Mouse (Mus musculus) stomach, postnatal 0 days (tissue): ENCODE measurements at regions not wholly inside any gene's neighbourhood (a gene's known extent, or its start where the extent isn't known, plus 50 kb on each side); places are given as distances from the start of the nearest gene placed in this dataset.

Experiments used
- ATAC-seq: fragments of 200-750 bp; cut with Nextera tagmentation; 2 replicates; pipeline ENCODE4 v1.8.0; 2017; ENCODE audit not compliant: low FRiP score, low TSS enrichment
- DNase-seq: peaks from one replicate; pipeline ENCODE4 v3.0.0-alpha.2; 2016; ENCODE audit warnings: low spot score
- H3K27ac ChIP-seq: fragments of 300-500 bp; sonication (generic); replicated peaks from 2 replicates; pipeline ENCODE4 v1.5.1; 2014; ENCODE audit warnings: mild to moderate bottlenecking, control low read depth
- H3K27me3 ChIP-seq: fragments of 300-500 bp; sonication (generic); 2 replicates; pipeline ENCODE4 v1.6.1; 2014; ENCODE audit warnings: low read length; ENCODE audit not compliant: control insufficient read depth, insufficient read depth
- H3K36me3 ChIP-seq: fragments of 300-500 bp; sonication (generic); 2 replicates; pipeline ENCODE4 v1.6.1; 2014; ENCODE audit warnings: low read length, mixed read lengths; ENCODE audit not compliant: control insufficient read depth, insufficient read depth
- H3K4me1 ChIP-seq: fragments of 300-500 bp; sonication (generic); replicated peaks from 2 replicates; pipeline ENCODE4 v1.6.1; 2014; ENCODE audit warnings: antibody characterized with exemption; ENCODE audit not compliant: control insufficient read depth, insufficient read depth
- H3K4me2 ChIP-seq: fragments of 300-500 bp; sonication (generic); replicated peaks from 2 replicates; pipeline ENCODE4 v1.6.1; 2014; ENCODE audit warnings: low read depth, mild to moderate bottlenecking, control low read depth, moderate library complexity
- H3K4me3 ChIP-seq: fragments of 300-500 bp; sonication (generic); 2 replicates; pipeline ENCODE4 v1.5.1; 2014; ENCODE audit warnings: low read depth, low read length, control low read depth
- H3K9ac ChIP-seq: fragments of 300-500 bp; sonication (generic); 2 replicates; pipeline ENCODE4 v1.6.1; 2014; ENCODE audit warnings: mild to moderate bottlenecking, low read length, control low read depth, mixed read lengths
- H3K9me3 ChIP-seq: fragments of 300-500 bp; sonication (generic); 2 replicates; pipeline ENCODE4 v1.6.1; 2016; ENCODE audit warnings: low read length; ENCODE audit not compliant: control insufficient read depth
- CTCF ChIP-seq: IDR thresholded peaks from 2 replicates; pipeline ENCODE4 v1.5.1; 2016; ENCODE audit warnings: antibody characterized with exemption, low read depth, mild to moderate bottlenecking, moderate library complexity
- EP300 ChIP-seq: optimal IDR thresholded peaks from 2 replicates; pipeline ENCODE3; 2016; ENCODE audit warnings: antibody characterized with exemption
- WGBS: fragments of 180-500 bp; shearing (Covaris S2); extraction: QIAGEN DNeasy Blood & Tissue Kit; methylation state at CpG from one replicate; pipeline ENCODE4 v1.1.7; 2014; 5-methylcytosine and 5-hydroxymethylcytosine counted together

DNA sequence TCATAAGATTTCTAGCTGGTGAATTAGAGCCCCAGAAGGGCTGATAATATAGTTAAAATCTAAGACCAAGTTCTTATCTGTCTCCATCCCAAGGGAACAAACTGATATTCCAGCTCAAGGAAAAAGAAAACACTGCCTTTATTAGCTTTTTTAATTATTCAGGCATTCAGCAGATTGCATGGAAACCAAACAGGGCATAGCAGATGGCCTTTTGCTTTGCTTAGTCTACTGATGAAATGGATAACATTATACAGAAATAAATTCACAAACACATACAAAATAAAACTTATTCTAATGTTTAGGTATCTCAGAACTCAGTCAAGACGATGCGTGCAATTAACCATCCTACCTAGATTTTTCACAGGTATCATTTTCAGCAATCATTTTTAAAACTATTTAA lies 198.9 kb downstream of the Isl1 start:
- 98% methylated on average over 2 of the region's 2 CpGs for WGBS
- no peaks in the 10 kb centered on the region for H3K27me3 ChIP-seq
- no peaks in the 10 kb centered on the region for H3K36me3 ChIP-seq
- DNase-seq (no peak), ATAC-seq (no peak)
- H3K27ac ChIP-seq: no peak overlapping the region
- H3K9me3 ChIP-seq: no peaks in the 10 kb centered on the region
- H3K4me2 ChIP-seq: no peak overlapping the region
- no peak overlapping the region for H3K9ac ChIP-seq
- H3K4me3 ChIP-seq: no peak overlapping the region
- H3K4me1 ChIP-seq: no peaks in the 10 kb centered on the region
- TF ChIP-seq CTCF (no peak), EP300 (no peak)

DNA sequence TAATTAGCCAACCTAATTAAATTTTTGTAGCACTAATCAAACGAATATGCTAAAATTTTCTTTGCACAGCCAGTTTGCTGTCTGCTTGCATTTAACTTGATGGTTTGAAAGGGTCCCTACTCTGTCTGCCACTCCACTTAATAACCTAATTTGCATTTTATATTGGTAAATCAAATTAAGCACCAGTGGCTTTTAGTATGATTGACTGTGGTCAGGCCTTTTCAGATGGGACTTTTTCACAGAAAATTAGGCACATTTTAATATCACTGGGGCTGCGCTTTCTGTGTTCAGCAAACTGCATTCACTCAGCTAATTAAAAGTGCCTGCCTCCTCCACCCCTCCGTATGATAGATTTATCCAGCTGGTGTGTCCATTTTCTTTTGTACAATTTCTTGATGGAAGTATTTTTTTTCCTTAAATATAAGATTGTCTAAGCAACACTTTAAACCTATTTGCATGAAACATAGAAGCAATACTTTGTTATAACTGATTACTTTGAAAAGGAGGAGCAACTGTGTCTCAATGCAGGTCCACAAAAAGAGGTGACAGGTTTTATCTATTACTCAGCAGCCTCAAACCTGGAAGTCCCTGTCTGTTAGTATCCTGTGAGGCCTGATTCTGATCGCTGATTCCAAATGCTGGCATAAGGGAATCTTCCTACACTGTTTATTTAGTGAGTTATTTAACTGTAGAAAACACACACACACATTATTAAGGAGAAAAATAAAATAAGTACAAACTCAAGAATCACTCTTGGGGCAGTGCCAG lies 221.8 kb downstream of the Isl1 start:
- Histone ChIP-seq H3K4me1 (no peaks in the 10 kb centered on the region), H3K9ac (no peak overlapping the region), H3K9me3 (no peaks in the 10 kb centered on the region), H3K27me3 (no peaks in the 10 kb centered on the region), H3K4me2 (no peak overlapping the region), H3K4me3 (no peak overlapping the region), H3K27ac (no peak overlapping the region), H3K36me3 (no peaks in the 10 kb centered on the region)
- ATAC-seq (no peak), DNase-seq (no peak)
- no peak for TF ChIP-seq EP300
- TF ChIP-seq CTCF: no peak
- WGBS: 66% methylated on average over 4 of the region's 4 CpGs

DNA sequence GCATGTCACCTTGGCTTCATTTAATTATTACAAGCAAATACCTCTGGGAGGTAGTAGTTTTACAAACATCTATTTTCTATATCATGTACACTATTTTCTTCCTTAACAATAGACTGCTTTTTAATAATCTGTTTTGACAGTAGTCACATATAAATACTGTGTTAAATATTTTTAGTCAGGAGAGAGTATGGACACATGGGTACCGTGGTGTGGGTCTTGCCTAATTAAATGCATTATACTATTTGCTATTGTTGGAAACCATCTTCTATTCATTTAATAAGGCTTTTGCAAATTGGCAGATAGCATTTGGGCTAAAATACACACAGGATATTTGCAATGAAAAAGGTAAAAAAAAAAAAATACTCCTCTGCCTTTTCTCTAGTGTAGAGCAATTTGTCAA lies 222.3 kb downstream of the Isl1 start:
- Histone ChIP-seq H3K36me3 (no peaks in the 10 kb centered on the region), H3K4me2 (no peak overlapping the region), H3K27ac (no peak overlapping the region), H3K4me1 (no peaks in the 10 kb centered on the region), H3K27me3 (no peaks in the 10 kb centered on the region), H3K4me3 (no peak overlapping the region), H3K9me3 (no peaks in the 10 kb centered on the region), H3K9ac (no peak overlapping the region)
- no peak for ATAC-seq
- 81% methylated on average over 1 of the region's 1 CpGs for WGBS
- TF ChIP-seq EP300: no peak
- TF ChIP-seq CTCF: no peak
- DNase-seq: no peak

DNA sequence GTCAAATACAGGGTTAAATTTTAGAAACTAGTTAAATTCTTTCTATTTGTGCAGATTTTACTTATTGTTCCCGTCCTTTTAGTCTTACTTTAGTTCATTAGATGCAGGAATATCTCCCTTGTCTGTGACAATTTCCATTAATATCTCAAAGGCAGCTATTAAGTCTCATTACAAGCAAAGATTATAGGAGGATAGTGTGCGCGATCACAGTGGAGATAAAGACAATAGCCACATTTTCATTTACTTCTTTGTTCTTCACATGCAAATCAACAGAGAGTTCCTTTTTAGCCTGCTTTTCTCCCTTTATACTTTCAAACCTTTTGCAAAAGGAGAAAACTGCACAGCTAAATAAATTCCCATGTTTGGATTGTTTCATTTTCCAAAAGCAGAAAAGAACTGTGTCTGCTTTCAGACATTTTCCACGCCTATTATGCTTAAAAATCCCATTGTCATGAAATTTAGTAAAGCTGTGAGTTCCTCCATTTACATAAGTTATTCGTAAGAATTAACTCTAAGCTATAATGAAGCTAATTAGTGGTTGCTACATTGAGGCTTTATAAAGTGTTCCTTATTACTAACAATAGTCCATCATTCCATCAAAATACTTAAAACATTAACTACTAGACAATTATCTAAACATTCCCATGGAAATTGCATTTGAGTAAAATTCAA lies 252.4 kb downstream of the Isl1 start:
- no peaks in the 10 kb centered on the region for H3K9me3 ChIP-seq
- no peaks in the 10 kb centered on the region for H3K36me3 ChIP-seq
- WGBS: 83% methylated on average over 5 of the region's 5 CpGs

DNA sequence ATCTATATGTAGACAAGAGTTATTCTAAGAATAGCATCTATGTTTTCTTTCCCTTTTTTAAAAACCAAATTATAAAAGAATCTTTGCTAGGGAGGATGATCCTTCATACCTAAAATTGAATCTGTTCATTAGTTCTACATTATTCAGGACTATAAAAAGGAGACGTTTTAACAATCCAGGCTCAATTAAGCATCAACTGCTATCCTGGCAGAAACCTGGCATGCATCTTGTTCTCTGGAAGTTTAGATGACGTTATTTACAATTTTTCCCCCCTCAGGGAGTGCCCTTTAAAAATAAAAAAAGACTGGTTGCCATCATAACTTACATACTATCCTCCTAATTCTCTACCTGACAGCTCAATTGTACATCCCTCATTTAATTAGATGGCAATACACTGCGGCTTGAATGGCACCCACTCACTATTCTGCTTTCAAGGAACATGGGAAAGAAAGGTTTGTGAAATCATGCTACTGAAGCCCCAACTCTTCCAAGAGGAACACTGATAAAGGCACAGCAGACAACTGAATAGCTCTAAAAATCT lies 253.3 kb downstream of the Isl1 start:
- no peak for DNase-seq

More for the DNA sequence above, 252.4 kb downstream of the Isl1 start:
- ATAC-seq (no peak), DNase-seq (no peak)
- Histone ChIP-seq H3K27ac (no peak overlapping the region), H3K27me3 (no peaks in the 10 kb centered on the region), H3K9ac (no peak overlapping the region), H3K4me1 (no peaks in the 10 kb centered on the region), H3K4me2 (no peak overlapping the region), H3K4me3 (no peak overlapping the region)
- no peak for TF ChIP-seq EP300
- TF ChIP-seq CTCF: no peak

DNA sequence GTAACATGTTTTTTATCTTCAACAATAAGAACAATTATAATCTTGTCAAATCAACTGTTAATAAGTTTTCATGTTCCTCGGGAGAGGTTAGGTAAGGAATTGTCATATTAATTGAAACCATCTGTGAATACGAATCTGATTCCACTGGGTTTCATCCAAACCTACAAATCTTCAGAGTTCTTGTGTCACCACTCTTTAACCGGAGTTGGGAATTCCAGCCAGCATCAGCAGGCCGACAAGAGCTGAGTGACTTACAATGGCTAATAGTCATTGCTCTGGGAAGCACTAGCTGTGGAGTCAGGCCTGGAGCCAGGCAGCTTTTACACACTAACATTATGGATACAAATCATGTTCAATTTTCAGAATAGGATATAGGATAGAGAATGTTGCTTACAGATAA lies 273.3 kb downstream of the Isl1 start:
- WGBS: 46% methylated on average over 4 of the region's 4 CpGs
- no peak for TF ChIP-seq EP300
- TF ChIP-seq CTCF: no peak
- H3K4me2 ChIP-seq: no peak overlapping the region
- ATAC-seq (no peak), DNase-seq (no peak)
- H3K36me3 ChIP-seq: no peaks in the 10 kb centered on the region
- H3K9ac ChIP-seq: no peak overlapping the region
- no peaks in the 10 kb centered on the region for H3K27me3 ChIP-seq
- no peak overlapping the region for H3K4me3 ChIP-seq
- no peak overlapping the region for H3K27ac ChIP-seq
- no peaks in the 10 kb centered on the region for H3K4me1 ChIP-seq
- no peaks in the 10 kb centered on the region for H3K9me3 ChIP-seq

More for the DNA sequence above, 253.3 kb downstream of the Isl1 start:
- H3K36me3 ChIP-seq: no peaks in the 10 kb centered on the region
- no peak overlapping the region for H3K9ac ChIP-seq
- no peak overlapping the region for H3K4me3 ChIP-seq
- no peak for ATAC-seq
- H3K4me1 ChIP-seq: no peaks in the 10 kb centered on the region
- WGBS: 79% methylated on average over 3 of the region's 3 CpGs
- H3K27me3 ChIP-seq: no peaks in the 10 kb centered on the region
- no peaks in the 10 kb centered on the region for H3K9me3 ChIP-seq
- no peak overlapping the region for H3K4me2 ChIP-seq
- TF ChIP-seq EP300 (no peak), CTCF (no peak)
- H3K27ac ChIP-seq: no peak overlapping the region
